Mouse (Mus musculus): ENCODE measurements at regions not wholly inside any gene's neighbourhood (a gene's known extent, or its start where the extent isn't known, plus 50 kb on each side); places are given as distances from the start of the nearest gene placed in this dataset.
"Not testable (repeated sequence)": the region's sequence is repeated elsewhere in the genome, so short reads cannot be mapped to it uniquely, and the experiment has no call there.

GRCm38 (mm10) chr8:26762942-26763778, 214.0 kb upstream of the Zfp703 start:
- peak; percentile 69 for DNase-seq

DNA sequence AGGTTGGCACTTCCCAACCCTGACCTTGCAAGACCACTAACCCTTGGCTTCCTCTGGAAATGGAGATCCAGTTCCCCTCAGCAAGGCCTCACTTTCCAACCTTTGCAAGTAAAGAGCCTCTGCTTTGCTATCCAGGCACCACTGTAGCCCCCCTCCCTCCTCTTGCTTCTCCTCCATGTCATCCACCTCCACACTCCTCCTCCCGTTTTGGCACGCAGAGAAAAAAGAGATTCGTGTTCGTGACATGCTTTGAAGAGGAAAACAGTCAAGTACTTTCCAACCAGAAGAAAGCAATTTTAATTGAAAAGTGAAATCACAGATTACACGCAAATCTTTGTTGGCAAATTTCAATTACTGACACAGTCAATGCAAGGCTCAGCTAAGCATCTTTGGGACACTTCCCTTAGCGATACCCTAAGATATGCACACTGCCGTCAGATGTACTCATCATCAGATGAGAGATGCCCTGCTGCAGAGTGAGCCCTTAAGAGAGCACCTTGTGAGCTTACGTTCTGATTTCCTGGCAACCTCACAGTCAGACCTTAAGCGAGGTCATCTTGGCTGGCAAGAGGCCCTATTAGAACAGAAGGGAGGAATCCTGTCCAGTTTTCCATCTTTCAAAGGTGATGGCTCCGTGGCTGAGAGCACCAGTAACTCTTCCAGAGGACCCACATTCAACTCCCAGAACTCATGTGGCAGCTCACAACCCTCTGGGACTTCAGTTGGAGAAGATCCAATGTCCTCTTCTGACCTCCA, 208.5 kb upstream of the Zfp703 start:
- DNase-seq, result peak; percentile 69

GRCm38 (mm10) chr8:26770424-26770886, 206.7 kb upstream of the Zfp703 start:
- no peak for DNase-seq

DNA sequence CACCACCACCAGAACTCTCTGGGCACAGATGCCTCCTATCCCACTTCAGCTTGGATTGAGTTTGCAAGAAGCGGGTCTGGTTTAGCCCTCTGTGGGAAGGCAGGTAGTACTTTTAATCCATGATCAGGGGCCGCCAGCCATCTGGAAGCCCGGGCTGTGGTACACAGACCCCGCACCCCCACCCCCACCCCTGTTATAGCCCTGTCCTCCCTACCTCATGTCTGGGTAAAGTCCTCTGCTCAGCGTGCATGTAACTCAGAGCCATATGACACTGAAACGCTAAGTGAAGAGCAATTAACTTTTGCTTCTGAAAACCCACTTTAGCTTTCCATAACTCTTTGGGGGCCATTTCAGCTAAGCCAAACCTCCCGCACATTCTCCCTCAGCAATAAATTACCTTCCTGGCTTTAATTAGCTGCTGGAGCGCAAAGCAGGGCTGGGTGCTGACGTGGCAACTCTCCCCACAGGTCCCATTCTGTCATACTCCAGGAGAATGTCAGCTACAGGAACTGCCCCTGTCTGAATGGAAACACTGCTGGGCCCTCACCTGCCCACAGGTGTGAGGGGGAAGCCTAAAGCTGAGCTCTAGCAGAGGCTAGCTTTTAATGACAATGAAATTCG, 198.1 kb upstream of the Zfp703 start:
- DNase-seq, result no peak

DNA sequence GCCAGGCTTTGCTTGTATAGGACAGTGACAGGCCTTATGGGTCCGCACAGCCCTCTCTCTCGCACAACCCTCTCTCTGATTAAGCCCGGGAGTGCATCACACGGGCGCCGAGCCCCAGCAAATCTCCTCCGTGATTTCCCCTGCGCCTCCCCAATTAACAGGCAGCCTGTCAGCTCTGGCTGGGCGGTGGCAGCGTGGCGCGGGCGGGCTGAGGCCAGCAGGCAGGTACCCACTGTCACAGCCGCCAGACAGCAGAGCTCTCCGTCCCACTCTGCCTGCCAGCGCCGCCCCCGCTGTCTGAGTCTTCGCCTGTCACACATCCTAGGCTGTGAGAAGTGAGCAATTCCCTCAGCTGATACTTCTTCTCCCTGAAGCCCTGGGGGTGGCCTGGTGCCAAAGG, 196.6 kb upstream of the Zfp703 start:
- DNase-seq, result no peak

DNA sequence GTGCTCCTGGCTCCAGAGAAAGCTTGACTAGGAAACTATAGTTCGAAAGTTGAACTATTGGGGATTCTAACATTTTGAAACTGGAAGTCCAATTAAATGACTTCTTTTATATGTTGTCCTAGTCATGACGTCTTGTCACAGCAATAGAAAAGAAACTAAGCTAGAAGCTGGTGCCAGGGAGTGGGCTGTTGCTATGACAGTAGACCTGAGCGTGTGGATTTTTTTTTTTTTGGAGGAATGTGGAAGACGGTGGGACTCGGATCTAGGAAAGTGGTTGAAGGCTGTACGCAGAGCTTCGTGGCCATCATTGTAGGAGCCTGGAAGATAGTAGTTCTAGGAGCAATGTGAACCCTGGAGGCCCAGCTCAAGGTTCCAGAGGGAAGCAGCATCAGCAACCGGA, 194.2 kb upstream of the Zfp703 start:
- DNase-seq, result not testable (repeated sequence)

GRCm38 (mm10) chr8:26784381-26784780, 192.7 kb upstream of the Zfp703 start:
- no peak for DNase-seq

GRCm38 (mm10) chr8:26791795-26792194, 185.3 kb upstream of the Zfp703 start:
- DNase-seq, result no peak

DNA sequence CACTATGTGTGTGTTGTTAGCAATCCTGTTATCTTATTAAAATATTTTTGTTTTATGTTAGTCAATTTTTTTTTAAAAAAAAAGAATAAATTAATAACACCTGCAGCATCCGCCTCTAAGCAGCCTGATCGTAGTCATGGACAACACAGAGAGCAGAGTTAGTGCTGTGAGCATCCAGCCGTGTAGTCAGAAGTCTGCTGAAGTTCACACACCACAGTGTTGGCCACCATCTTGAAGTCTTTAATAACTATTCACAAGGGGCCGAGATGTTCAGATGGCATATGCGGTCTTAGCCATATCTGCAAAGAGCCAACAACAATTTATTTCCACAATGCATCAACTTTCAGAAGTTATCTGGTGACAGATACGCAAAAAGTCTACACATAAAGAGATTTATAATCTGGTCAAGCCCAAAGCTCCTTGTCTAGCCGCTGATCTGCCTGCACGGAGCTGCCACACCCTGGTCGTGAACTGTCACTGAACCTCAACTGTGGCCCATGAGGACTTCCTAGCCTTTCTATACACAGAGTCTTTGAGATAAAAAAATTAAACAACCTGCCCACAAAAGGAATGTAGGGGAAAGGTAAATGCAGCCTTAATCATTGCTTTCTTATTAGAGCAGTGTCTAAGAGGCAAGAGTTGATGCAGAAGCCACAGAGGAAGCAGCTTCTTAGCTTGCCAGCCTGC, 183.4 kb upstream of the Zfp703 start:
- no peak for DNase-seq

DNA sequence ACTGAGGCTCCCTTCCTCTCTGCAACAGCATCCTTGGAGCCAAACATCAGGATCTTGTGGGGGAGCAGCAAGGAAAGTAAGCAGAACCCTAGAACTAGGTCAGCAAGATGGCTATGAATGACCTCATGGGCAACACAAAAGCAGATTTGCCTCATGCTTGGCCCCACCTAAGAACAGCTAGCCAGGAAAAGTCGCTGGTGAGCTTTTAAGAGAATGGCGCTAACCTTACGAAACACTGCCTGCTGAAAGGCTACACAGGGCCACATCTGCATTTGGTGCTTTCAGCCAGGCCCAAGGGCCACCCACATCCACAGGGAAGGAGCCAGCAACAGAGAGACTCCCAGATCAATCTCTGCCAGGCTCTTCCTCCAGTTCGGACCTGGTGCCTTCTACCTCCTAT, 182.7 kb upstream of the Zfp703 start:
- DNase-seq, result no peak

DNA sequence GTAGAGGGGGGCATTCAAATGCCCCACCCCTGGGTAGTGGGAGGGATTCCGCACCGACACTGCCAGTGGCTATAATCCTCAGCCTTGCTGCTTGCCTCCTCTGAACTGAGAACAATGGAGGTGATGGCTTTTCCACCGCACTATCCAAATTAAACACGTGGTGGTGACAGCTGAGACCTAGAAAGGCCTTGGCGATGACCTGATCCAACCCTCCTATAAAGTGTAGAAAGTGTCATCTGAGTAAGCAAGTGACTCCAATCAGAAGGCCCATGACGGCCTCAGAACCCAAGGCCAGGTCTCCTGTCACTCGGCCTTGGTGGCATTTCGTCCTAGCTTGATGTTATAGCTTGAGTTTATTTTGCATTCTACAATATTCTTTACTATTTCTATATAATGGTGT, 181.5 kb upstream of the Zfp703 start:
- no peak for DNase-seq

- DNase-seq, result no peak
Measured at GRCm38 (mm10) chr8:26799814-26800213, 177.3 kb upstream of the Zfp703 start.

GRCm38 (mm10) chr8:26804089-26804488, 173.0 kb upstream of the Zfp703 start:
- peak; percentile 22 for DNase-seq

- no peak for DNase-seq
Measured at GRCm38 (mm10) chr8:26804901-26805341, 172.2 kb upstream of the Zfp703 start.

DNA sequence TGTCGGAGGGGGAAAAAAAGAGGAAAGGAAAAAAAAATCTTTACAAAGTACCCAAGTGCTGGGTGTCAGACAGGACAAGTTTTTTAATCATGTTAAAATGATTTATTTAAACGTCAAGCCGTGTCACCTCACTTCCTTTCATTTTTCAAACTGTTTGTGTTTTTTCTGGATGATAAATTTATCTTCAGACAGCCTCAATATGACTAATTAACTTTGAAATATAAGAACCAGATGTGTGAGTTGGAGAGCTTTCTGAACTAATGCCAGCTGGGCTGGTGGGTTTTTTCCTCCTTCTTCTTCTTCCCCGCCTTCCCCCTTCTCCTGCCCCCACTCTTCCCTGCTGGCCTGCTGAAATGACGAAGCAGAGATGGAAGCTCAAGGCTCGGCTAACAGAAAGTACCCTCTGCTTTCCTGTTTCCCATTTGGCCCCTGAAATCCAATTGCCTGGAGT, 171.7 kb upstream of the Zfp703 start:
- no peak for DNase-seq

- peak; percentile 21 for DNase-seq
Measured at GRCm38 (mm10) chr8:26808111-26808651, 168.9 kb upstream of the Zfp703 start.

DNA sequence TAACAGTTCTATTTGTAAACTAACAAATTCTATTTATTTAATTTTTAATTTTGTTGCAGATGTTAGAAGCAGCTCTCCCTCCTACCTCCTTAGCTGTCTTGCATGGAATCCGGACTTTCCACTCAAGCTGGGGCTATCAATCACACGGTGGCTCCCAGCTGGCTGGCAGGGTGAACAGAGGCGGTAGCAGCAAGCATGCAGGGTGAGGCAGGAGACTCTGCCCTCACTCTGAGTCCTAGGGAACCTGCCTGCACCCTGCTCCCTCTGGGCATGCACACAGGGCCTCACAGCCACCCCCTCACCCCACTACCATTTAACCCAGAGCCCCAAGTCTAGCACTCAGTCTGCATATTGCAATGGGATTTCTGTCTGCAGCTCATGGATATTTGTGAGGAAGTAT, 168.4 kb upstream of the Zfp703 start:
- no peak for DNase-seq

DNA sequence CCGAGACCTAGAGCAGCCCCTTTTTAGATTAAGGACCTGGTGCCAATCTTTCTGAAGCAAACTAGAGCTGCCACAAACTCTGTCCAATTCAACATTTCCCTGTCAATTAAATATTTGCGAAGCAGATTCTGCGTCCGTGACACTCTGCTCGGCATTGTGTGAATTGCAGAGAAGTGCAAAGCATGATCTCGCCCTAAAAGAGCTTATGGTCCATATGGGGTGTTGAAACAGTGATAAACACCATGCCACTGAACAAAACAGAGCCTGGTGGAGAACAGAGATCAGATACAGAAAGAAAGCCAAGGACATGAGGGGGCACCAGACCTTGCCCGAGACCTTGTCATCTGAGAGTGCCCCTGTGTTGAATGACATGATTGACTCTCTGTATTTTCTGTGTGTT, 167.2 kb upstream of the Zfp703 start:
- no peak for DNase-seq

DNA sequence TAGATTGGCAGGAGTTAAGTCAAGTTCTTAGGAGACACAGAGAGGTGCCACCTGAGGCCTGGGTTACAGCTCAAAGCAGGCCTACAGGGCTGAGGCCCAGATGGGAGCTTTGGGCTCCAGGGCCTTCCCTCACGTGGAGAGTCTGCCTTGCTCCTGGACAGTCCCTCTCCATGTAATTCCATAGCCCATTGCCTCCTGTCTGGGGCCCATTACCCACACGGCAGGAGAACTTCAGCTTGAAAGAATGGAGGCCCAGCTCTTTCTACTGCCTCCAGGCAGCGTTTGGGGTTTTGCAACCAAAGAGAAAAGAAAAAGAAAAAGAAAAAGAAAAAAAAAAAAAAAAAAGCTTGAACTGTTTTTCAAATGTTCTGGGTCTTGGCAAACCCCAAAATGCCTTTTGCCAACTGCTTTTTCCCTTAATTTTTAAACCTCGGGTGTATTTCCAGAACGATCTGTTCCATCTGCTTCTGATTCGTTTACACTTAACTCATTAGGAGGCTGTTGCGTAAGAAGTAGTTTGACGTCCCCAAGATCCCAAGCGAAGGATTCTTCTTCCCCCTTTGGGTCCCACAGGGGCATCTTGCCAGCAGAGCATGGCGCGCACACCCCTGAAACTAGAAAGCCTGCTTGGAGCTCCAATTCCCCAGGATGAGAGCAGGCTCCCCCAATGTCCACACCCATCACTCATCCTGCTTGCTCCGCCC, 165.4 kb upstream of the Zfp703 start:
- DNase-seq, result no peak

- no peak for DNase-seq
Measured at GRCm38 (mm10) chr8:26813198-26813815, 163.8 kb upstream of the Zfp703 start.

DNA sequence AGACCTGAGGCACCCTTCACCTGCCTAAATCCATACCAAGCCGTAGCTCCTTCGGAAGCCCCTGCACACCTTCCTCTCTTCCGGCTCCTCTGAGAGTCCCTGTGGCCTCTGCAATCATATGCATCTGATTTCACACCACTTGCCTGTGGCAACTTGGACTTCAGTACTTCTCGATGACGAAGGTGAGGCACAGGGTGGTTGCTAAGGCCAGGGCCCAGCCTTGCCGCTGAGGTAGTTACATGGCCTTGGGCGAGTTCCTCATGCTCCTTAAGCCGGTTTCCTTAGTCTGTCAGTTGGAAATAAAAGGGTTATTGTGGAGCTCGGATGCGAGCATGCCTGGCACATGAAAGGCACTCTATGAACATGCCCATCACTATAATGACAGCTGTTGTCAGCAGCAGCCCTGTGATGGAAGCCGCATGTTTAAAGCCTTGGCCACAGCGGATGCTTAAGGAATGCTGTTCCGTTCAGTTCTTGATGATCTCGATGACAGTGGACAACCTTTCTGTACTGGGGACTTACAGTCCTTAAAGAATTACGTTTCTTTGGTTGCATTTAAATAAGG, 162.0 kb upstream of the Zfp703 start:
- no peak for DNase-seq
